Mouse (Mus musculus) limb, embryonic 15.5 days (tissue): ENCODE data around the gene Gsg1l2. TPM values are rescaled to one million over a fixed set of nuclear protein-coding genes. Genes with fewer than 3 reads are reported as not detected.

ENCODE experiments used
- ATAC-seq: fragments of 200-750 bp; cut with Nextera tagmentation; 2 replicates; pipeline ENCODE4 v1.8.0; 2017; ENCODE audit warnings: low read depth, moderate TSS enrichment; ENCODE audit not compliant: insufficient number of reproducible peaks, low FRiP score, low TSS enrichment
- H3K27ac ChIP-seq: fragments of 300-500 bp; sonication (generic); 2 replicates; pipeline ENCODE4 v1.5.1; 2015; ENCODE audit warnings: moderate library complexity, mild to moderate bottlenecking, inconsistent platforms
- H3K27me3 ChIP-seq: fragments of 300-500 bp; sonication (generic); 2 replicates; pipeline ENCODE4 v1.6.1; 2015; ENCODE audit warnings: inconsistent platforms
- H3K36me3 ChIP-seq: fragments of 300-500 bp; sonication (generic); 2 replicates; pipeline ENCODE4 v1.6.1; 2015; ENCODE audit warnings: inconsistent platforms
- H3K4me1 ChIP-seq: fragments of 300-500 bp; sonication (generic); 2 replicates; pipeline ENCODE4 v1.6.1; 2015; ENCODE audit warnings: inconsistent platforms
- H3K4me2 ChIP-seq: fragments of 300-500 bp; sonication (generic); 2 replicates; pipeline ENCODE4 v1.6.1; 2015; ENCODE audit warnings: mild to moderate bottlenecking, inconsistent platforms
- H3K4me3 ChIP-seq: fragments of 300-500 bp; sonication (generic); 2 replicates; pipeline ENCODE4 v1.5.1; 2015; ENCODE audit warnings: mild to moderate bottlenecking, inconsistent platforms
- H3K9ac ChIP-seq: fragments of 300-500 bp; sonication (generic); 2 replicates; pipeline ENCODE4 v1.6.1; 2015; ENCODE audit warnings: inconsistent platforms
- H3K9me3 ChIP-seq: fragments of 300-500 bp; sonication (generic); 2 replicates; pipeline ENCODE4 v1.6.1; 2016; ENCODE audit warnings: inconsistent platforms
- WGBS: fragments of 180-500 bp; shearing (Covaris S2); methylation state at CpG from one replicate; pipeline ENCODE4 v1.1.7; 2015; 5-methylcytosine and 5-hydroxymethylcytosine counted together
- polyA plus RNA-seq: library from polyadenylated mRNA; unstranded; fragments of >200 nt; fragmentation: Nextera tagmentation; extraction: Ambion mirVana; gene quantifications from 2 replicates; pipeline ENCODE4 v1.2.1, GENCODE M21; 2015

The Gsg1l2 gene
- not detected in 2 replicates for polyA plus RNA-seq

GRCm38 (mm10) chr11:67774379-67774778, at the start of gene Gsg1l2:
Gene Gsg1l2, plus strand, starts transcription at chr11:67774608.
- H3K9me3 ChIP-seq: no peaks in the 10 kb centered on the region
- no peak for ATAC-seq
- H3K4me1 ChIP-seq: no peaks in the 10 kb centered on the region
- H3K27ac ChIP-seq: no peak within 1 kb of the TSS
- 83% methylated on average over 12 of the region's 12 CpGs for WGBS
- no peaks in the 10 kb centered on the region for H3K36me3 ChIP-seq
- H3K27me3 ChIP-seq: peaks cover 3% of the 10 kb centered on the region; the same call in 1 of the 2 replicates
- H3K4me3 ChIP-seq: no peak within 1 kb of the TSS
- no peak within 1 kb of the TSS for H3K4me2 ChIP-seq
- no peak within 1 kb of the TSS for H3K9ac ChIP-seq

GRCm38 (mm10) chr11:67727095-67727494, 47.3 kb upstream of the Gsg1l2 start:
- Histone ChIP-seq H3K27ac (no peak overlapping the region), H3K27me3 (no peaks in the 10 kb centered on the region), H3K4me3 (no peak overlapping the region), H3K4me1 (no peaks in the 10 kb centered on the region), H3K9ac (no peak overlapping the region), H3K36me3 (no peaks in the 10 kb centered on the region), H3K4me2 (no peak overlapping the region), H3K9me3 (no peaks in the 10 kb centered on the region)
- 62% methylated on average over 6 of the region's 6 CpGs for whole genome bisulfite sequencing
- ATAC-seq: no peak

GRCm38 (mm10) chr11:67728726-67729125, 45.7 kb upstream of the Gsg1l2 start:
- Histone ChIP-seq H3K4me3 (no peak overlapping the region), H3K27me3 (no peaks in the 10 kb centered on the region), H3K9ac (no peak overlapping the region), H3K9me3 (no peaks in the 10 kb centered on the region), H3K27ac (no peak overlapping the region), H3K4me2 (no peak overlapping the region), H3K36me3 (no peaks in the 10 kb centered on the region), H3K4me1 (no peaks in the 10 kb centered on the region)
- ATAC-seq: no peak

GRCm38 (mm10) chr11:67731056-67731455, 43.4 kb upstream of the Gsg1l2 start:
- 83% methylated on average over 2 of the region's 2 CpGs for WGBS
- ATAC-seq: no peak
- no peaks in the 10 kb centered on the region for H3K4me1 ChIP-seq
- H3K4me2 ChIP-seq: no peak overlapping the region
- H3K27me3 ChIP-seq: no peaks in the 10 kb centered on the region
- no peak overlapping the region for H3K27ac ChIP-seq
- no peak overlapping the region for H3K4me3 ChIP-seq
- no peak overlapping the region for H3K9ac ChIP-seq
- no peaks in the 10 kb centered on the region for H3K9me3 ChIP-seq
- H3K36me3 ChIP-seq: no peaks in the 10 kb centered on the region

GRCm38 (mm10) chr11:67733726-67734125, 40.7 kb upstream of the Gsg1l2 start:
- no peak overlapping the region for H3K4me2 ChIP-seq
- WGBS: 59% methylated on average over 1 of the region's 1 CpGs
- no peak overlapping the region for H3K27ac ChIP-seq
- H3K4me3 ChIP-seq: no peak overlapping the region
- no peak for ATAC-seq
- H3K4me1 ChIP-seq: no peaks in the 10 kb centered on the region
- no peaks in the 10 kb centered on the region for H3K27me3 ChIP-seq
- no peaks in the 10 kb centered on the region for H3K36me3 ChIP-seq
- H3K9ac ChIP-seq: no peak overlapping the region
- no peaks in the 10 kb centered on the region for H3K9me3 ChIP-seq

GRCm38 (mm10) chr11:67734597-67734996, 39.8 kb upstream of the Gsg1l2 start:
- WGBS: 57% methylated on average over 3 of the region's 3 CpGs
- Histone ChIP-seq H3K9me3 (no peaks in the 10 kb centered on the region), H3K36me3 (no peaks in the 10 kb centered on the region), H3K4me3 (no peak overlapping the region), H3K27ac (no peak overlapping the region), H3K4me2 (no peak overlapping the region), H3K4me1 (no peaks in the 10 kb centered on the region), H3K9ac (no peak overlapping the region), H3K27me3 (no peaks in the 10 kb centered on the region)
- ATAC-seq: no peak

- Histone ChIP-seq H3K9me3 (no peaks in the 10 kb centered on the region), H3K27ac (no peak overlapping the region), H3K27me3 (no peaks in the 10 kb centered on the region), H3K4me3 (no peak overlapping the region), H3K36me3 (no peaks in the 10 kb centered on the region), H3K4me1 (no peaks in the 10 kb centered on the region), H3K9ac (no peak overlapping the region), H3K4me2 (no peak overlapping the region)
- ATAC-seq: no peak
- 80% methylated on average over 6 of the region's 6 CpGs for WGBS
Measured at GRCm38 (mm10) chr11:67738345-67738744, 36.1 kb upstream of the Gsg1l2 start.

- WGBS: 61% methylated on average over 5 of the region's 5 CpGs
- H3K27ac ChIP-seq: no peak overlapping the region
- no peaks in the 10 kb centered on the region for H3K27me3 ChIP-seq
- no peaks in the 10 kb centered on the region for H3K4me1 ChIP-seq
- H3K9me3 ChIP-seq: no peaks in the 10 kb centered on the region
- no peak overlapping the region for H3K4me3 ChIP-seq
- no peaks in the 10 kb centered on the region for H3K36me3 ChIP-seq
- H3K9ac ChIP-seq: no peak overlapping the region
- H3K4me2 ChIP-seq: no peak overlapping the region
- ATAC-seq: no peak
Measured at GRCm38 (mm10) chr11:67738846-67739490, 35.4 kb upstream of the Gsg1l2 start.

- no peaks in the 10 kb centered on the region for H3K27me3 ChIP-seq
- no peak overlapping the region for H3K4me2 ChIP-seq
- H3K9me3 ChIP-seq: no peaks in the 10 kb centered on the region
- no peak overlapping the region for H3K9ac ChIP-seq
- no peaks in the 10 kb centered on the region for H3K4me1 ChIP-seq
- H3K4me3 ChIP-seq: no peak overlapping the region
- no peaks in the 10 kb centered on the region for H3K36me3 ChIP-seq
- ATAC-seq: no peak
- no peak overlapping the region for H3K27ac ChIP-seq
Measured at GRCm38 (mm10) chr11:67741569-67741968, 32.8 kb upstream of the Gsg1l2 start.

GRCm38 (mm10) chr11:67756287-67756686, 18.1 kb upstream of the Gsg1l2 start:
- no peaks in the 10 kb centered on the region for H3K27me3 ChIP-seq
- no peak overlapping the region for H3K4me2 ChIP-seq
- no peaks in the 10 kb centered on the region for H3K9me3 ChIP-seq
- no peaks in the 10 kb centered on the region for H3K36me3 ChIP-seq
- H3K4me3 ChIP-seq: no peak overlapping the region
- ATAC-seq: no peak
- H3K9ac ChIP-seq: no peak overlapping the region
- 100% methylated on average over 1 of the region's 1 CpGs for WGBS
- no peaks in the 10 kb centered on the region for H3K4me1 ChIP-seq
- H3K27ac ChIP-seq: no peak overlapping the region

GRCm38 (mm10) chr11:67757373-67758167, 16.8 kb upstream of the Gsg1l2 start:
- Histone ChIP-seq H3K4me2 (no peak overlapping the region), H3K27ac (no peak overlapping the region), H3K4me1 (no peaks in the 10 kb centered on the region), H3K27me3 (no peaks in the 10 kb centered on the region), H3K4me3 (no peak overlapping the region), H3K9ac (no peak overlapping the region), H3K36me3 (no peaks in the 10 kb centered on the region), H3K9me3 (no peaks in the 10 kb centered on the region)
- WGBS: 69% methylated on average over 15 of the region's 15 CpGs
- no peak for ATAC-seq

- Histone ChIP-seq H3K27me3 (peaks cover 3% of the 10 kb centered on the region), H3K9ac (no peak within 1 kb of the TSS), H3K9me3 (no peaks in the 10 kb centered on the region), H3K36me3 (no peaks in the 10 kb centered on the region), H3K4me2 (no peak within 1 kb of the TSS), H3K27ac (no peak within 1 kb of the TSS), H3K4me3 (no peak within 1 kb of the TSS), H3K4me1 (no peaks in the 10 kb centered on the region)
- ATAC-seq: no peak
- WGBS: 82% methylated on average over 14 of the region's 14 CpGs
Measured at GRCm38 (mm10) chr11:67771053-67771452, 3.4 kb upstream of the Gsg1l2 start, which contains the start of gene Glp2r. Gene Glp2r, minus strand, starts transcription at chr11:67771153.
